Mouse (Mus musculus) olfactory bulb, adult 2 months (tissue): Measurements from ENCODE around the gene Tmem59.

Experiments used
- CTCF ChIP-seq: fragments of 200-500 bp; IDR thresholded peaks from 2 replicates; pipeline ENCODE4 v1.5.1; 2012; ENCODE audit warnings: low read depth, mild to moderate bottlenecking, low read length, moderate library complexity; ENCODE audit not compliant: insufficient read depth
- POLR2A ChIP-seq: fragments of 200-500 bp; IDR thresholded peaks from 2 replicates; pipeline ENCODE4 v1.6.1; 2012; ENCODE audit warnings: mild to moderate bottlenecking, low read depth, low read length, moderate library complexity; ENCODE audit not compliant: insufficient read depth

DNA sequence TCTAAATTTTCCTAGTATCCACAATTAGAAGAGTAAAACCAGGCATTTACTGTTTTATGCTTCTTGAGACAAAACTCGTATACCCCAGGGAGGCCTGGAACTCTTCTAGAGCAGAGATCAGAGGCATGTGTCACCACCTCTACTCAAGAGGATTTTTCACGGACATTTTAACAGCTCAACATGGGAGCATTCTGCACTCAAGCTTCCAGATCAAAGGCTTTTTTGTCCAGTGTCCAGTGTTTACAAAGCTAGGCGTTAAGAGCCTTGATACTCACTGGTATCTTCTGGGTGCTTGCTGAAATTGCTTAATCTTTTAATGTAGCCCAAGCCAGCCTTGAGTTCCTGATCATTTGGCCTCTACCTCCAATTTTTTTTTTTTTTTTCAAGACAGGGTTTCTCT lies 54.0 kb downstream of the Tmem59 start:
- TF ChIP-seq CTCF (no peak), POLR2A (no peak)
